Mouse (Mus musculus): Measurements from ENCODE around the gene Mul1.

DNA sequence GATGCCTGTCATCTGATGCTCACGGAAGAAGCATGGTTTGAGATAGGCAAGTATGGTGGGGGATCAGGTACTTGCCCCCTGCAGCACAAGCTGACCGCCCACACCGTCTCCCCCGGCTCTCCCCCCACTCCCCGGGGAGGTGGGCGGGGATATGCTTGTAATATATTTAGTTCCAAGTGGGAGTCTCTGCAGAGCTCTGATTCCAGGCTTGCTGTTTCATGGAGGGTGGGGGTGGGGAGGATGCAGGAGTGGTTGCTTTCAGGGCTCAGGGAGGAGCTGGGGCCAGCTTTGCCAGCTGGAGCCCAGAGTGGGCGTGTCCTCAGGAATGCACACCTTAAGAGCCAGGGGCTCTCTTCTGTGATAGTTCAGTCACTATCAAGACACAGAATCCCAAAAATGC, 34.6 kb downstream of the Mul1 start:
- no peak for TF ChIP-seq CTCF (IDR thresholded peaks at IDR 0.05; ENCODE audit: low read depth, low read length)
- no peak for TF ChIP-seq GATA1 (IDR thresholded peaks at IDR 0.05; ENCODE audit: borderline replicate concordance, low read length)

Data from G1E (cell line).